Mouse (Mus musculus): ENCODE data around the gene Zfp639. TPM values are rescaled to one million over a fixed set of nuclear protein-coding genes. Genes with fewer than 3 reads are reported as not detected.
A peak's percentile ranks its signal among the peaks of the same experiment; 100 is the strongest.

Gene Zfp639
- total and polyA plus RNA-seq, 3 experiments: 34.1 to 302 (median 35.4) TPM

- TF ChIP-seq POLR2A (IDR thresholded peaks at IDR 0.05; ENCODE audit: control insufficient read depth in 1 of 2, insufficient read depth in 1 of 2, low read depth in 1 of 2, low read length in 2 of 2, poor library complexity in 1 of 2) (peak; percentile 62 to 64; a peak in 1 of 4 replicates), MYC (IDR thresholded peaks at IDR 0.05; ENCODE audit: low read depth, low read length) (peak; percentile 90), ZC3H11A (IDR thresholded peaks at IDR 0.05; ENCODE audit: low read depth, low read length) (0 out of 2 replicates have a peak, but pooled peaks have one; percentile 28), ELF1 (IDR thresholded peaks at IDR 0.05; ENCODE audit: low read depth, low read length) (peak; percentile 72; the same call in 1 of the 2 replicates)
Measured at GRCm38 (mm10) chr3:32510375-32511190, 524 bp downstream of the Zfp639 start (continued).

DNA sequence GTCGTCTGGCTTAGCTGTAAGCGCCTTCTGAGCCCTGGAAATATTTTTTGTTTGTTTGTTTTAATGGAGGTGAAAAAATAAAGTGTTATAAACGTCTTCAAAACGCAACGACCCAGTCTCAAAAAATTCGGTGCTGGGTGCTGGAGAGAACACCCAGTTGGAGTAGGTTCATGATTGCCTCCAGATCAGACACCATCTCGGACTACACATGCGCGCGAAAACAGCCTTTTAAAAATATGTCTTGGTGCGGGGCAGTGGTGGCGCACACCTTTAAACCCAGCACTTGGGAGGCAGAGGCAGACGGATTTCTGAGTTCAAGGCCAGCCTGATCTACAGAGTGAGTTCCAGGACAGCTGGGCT is 1.1 kb downstream of the Zfp639 start:
- Histone ChIP-seq H3K4me1 (ENCODE audit: control insufficient read depth in 1 of 2, insufficient read depth in 2 of 2, low read length in 2 of 2) (peaks cover 14 to 18% of the 10 kb centered on the region in 2 experiments), H3K27ac (ENCODE audit: control insufficient read depth, low read depth, low read length) (peak overlapping the region; percentile 81), H3K36me3 (ENCODE audit: control insufficient read depth in 1 of 2, insufficient read depth in 2 of 2, low read length in 2 of 2) (peaks cover 3 to 20% of the 10 kb centered on the region in 2 experiments; a peak in 3 of 4 replicates), H3K79me2 (ENCODE audit: control insufficient read depth, insufficient read depth, low read length, poor library complexity) (peaks cover 23% of the 10 kb centered on the region), H3K9ac (ENCODE audit: control insufficient read depth, low read depth, low read length, poor library complexity, severe bottlenecking) (peak overlapping the region; percentile 91), H3K27me3 (ENCODE audit: control insufficient read depth in 1 of 2, insufficient read depth in 2 of 2, low read length in 2 of 2) (no peaks in the 10 kb centered on the region), H3K9me3 (replicated peaks; ENCODE audit: insufficient read depth, low read length) (no peaks in the 10 kb centered on the region), H3K4me3 (ENCODE audit: control insufficient read depth in 1 of 2, insufficient read depth in 1 of 2, low read depth in 2 of 2, low read length in 2 of 2) (peak overlapping the region; percentile 53 to 83)
- DNase-seq (ENCODE audit: low read depth, low spot score): peak; percentile 76
- TF ChIP-seq ETS1 (IDR thresholded peaks at IDR 0.05; ENCODE audit: low read depth, low read length) (no peak), CHD2 (IDR thresholded peaks at IDR 0.05; ENCODE audit: low read length) (no peak), TAL1 (IDR thresholded peaks at IDR 0.05; ENCODE audit: low read length) (no peak), BHLHE40 (IDR thresholded peaks at IDR 0.05; ENCODE audit: borderline replicate concordance, low read depth, low read length) (0 out of 2 replicates have a peak, but pooled peaks have one; percentile 3), MYC (IDR thresholded peaks at IDR 0.05; ENCODE audit: low read depth, low read length) (peak; percentile 20; the same call in 1 of the 2 replicates), SMC3 (IDR thresholded peaks at IDR 0.05; ENCODE audit: low read depth, low read length) (0 out of 2 replicates have a peak, but pooled peaks have one; percentile 2), MXI1 (IDR thresholded peaks at IDR 0.05; ENCODE audit: low read depth, low read length) (peak; percentile 5; the same call in 1 of the 2 replicates), SIN3A (IDR thresholded peaks at IDR 0.05; ENCODE audit: low read length) (peak; percentile 4; the same call in 1 of the 2 replicates), USF1 (IDR thresholded peaks at IDR 0.05; ENCODE audit: low read depth, low read length) (no peak), MAFK (IDR thresholded peaks at IDR 0.05; ENCODE audit: borderline replicate concordance, low read depth, low read length) (no peak), ZKSCAN1 (IDR thresholded peaks at IDR 0.05; ENCODE audit: low read depth, low read length) (no peak), E2F4 (IDR thresholded peaks at IDR 0.05; ENCODE audit: borderline replicate concordance, low read depth, low read length) (0 out of 2 replicates have a peak, but pooled peaks have one; percentile 62), NELFE (IDR thresholded peaks at IDR 0.05; ENCODE audit: low read depth, low read length) (no peak), JUND (IDR thresholded peaks at IDR 0.05; ENCODE audit: low read depth, low read length) (no peak), NRF1 (IDR thresholded peaks at IDR 0.05; ENCODE audit: insufficient read depth, low read depth, low read length, poor library complexity, severe bottlenecking) (peak; percentile 61), CHD1 (IDR thresholded peaks at IDR 0.05; ENCODE audit: low read depth, low read length) (no peak)
